Mouse (Mus musculus) liver, adult 2 months (tissue): ENCODE measurements around the gene Gale.

ENCODE experiments used
- CTCF ChIP-seq: fragments of 200-500 bp; IDR thresholded peaks from 2 replicates; pipeline ENCODE4 v1.5.1; 2011; ENCODE audit warnings: low read depth, low read length, control low read depth
- POLR2A ChIP-seq: fragments of 200-500 bp; IDR thresholded peaks from 2 replicates; pipeline ENCODE4 v1.6.1; 2011; ENCODE audit warnings: low read length, control low read depth; ENCODE audit not compliant: insufficient read depth; ENCODE audit errors: extremely low read depth

DNA sequence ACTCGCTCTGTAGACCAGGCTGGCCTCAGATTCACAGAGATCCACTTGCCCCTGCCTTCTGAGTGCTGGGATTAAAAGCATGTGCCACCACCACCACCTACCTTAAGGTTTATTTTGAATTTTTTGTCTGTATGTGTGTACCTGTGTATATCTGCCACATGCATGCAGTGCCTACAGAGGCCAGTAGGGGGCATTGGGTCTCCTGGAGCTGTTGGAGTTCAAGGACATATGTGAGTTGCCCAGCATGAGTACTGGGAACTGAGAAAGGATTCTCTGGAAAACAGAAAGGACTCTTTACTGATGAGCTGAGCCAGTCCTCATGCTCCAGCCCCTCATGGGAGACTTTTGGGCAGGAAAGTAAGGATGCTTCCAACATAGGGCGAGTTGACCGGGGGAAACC lies 12.0 kb upstream of the Gale start:
- TF ChIP-seq POLR2A (no peak), CTCF (peak; percentile 36; the same call in 1 of the 2 replicates)
